ENCODE assay signal across 8 mouse cellular contexts in genomic region chr5:67696741-67697596, GRCm38 (mm10).
DNase-seq lines count a peak whose midpoint lies in the region; ATAC-seq and TF ChIP-seq lines count a peak whose summit lies in the region.

No protein-coding gene starts in this region.

- no peak overlapping the region for H3K27ac ChIP-seq in lung, embryonic 15.5 days
- peak overlapping the region; percentile 76 for H3K27ac ChIP-seq in neural tube, embryonic 15.5 days (replicated peaks)
- no peak overlapping the region for H3K27ac ChIP-seq in kidney, adult 2 months (ENCODE audit: insufficient read depth, low read depth, low read length)

- 26% methylated on average over 12 of the region's 12 CpGs for WGBS in lung, embryonic 15.5 days
- WGBS in neural tube, embryonic 15.5 days: 17% methylated on average over 12 of the region's 12 CpGs
- 49% methylated on average over 12 of the region's 12 CpGs for WGBS in kidney, adult 2 months

- intact Hi-C loops in heart, postnatal 10 days (cut with DNase I): no loop called here

- peaks cover 5% of the 10 kb centered on the region; the same call in 1 of the 2 replicates for H3K4me1 ChIP-seq in lung, embryonic 15.5 days
- peaks cover 13% of the 10 kb centered on the region for H3K4me1 ChIP-seq in neural tube, embryonic 15.5 days
- H3K4me1 ChIP-seq in kidney, adult 2 months (ENCODE audit: control insufficient read depth, insufficient read depth, low read length): no peaks in the 10 kb centered on the region

- DNase-seq in lung, postnatal 4 days: no peak
- peak; percentile 26 for DNase-seq in embryo, embryonic 10 days (ENCODE audit: low spot score)
- DNase-seq in heart, postnatal 10 days: peak; percentile 25
- no peak for DNase-seq in c-Kit-positive CD71-positive TER-119-positive erythroid progenitor cells, embryonic 14.5 days (ENCODE audit: low spot score)
- DNase-seq in urinary bladder, postnatal 4 days (ENCODE audit: low spot score in 2 of 2): no peak
- DNase-seq in kidney, adult 2 months: no peak

- peak; percentile 31; the same call in 1 of the 2 replicates for ATAC-seq in lung, embryonic 15.5 days (ENCODE audit: borderline replicate concordance, extremely low read depth, low FRiP score, low TSS enrichment)
- peak; percentile 81 for ATAC-seq in neural tube, embryonic 15.5 days (ENCODE audit: low FRiP score)

- TF ChIP-seq CTCF in kidney, adult 2 months (conservative IDR thresholded peaks at IDR 0.05; ENCODE audit: insufficient read depth, insufficient read length, low read depth, low read length): no peak

- no peak overlapping the region for H3K9ac ChIP-seq in lung, embryonic 15.5 days
- no peak overlapping the region for H3K9ac ChIP-seq in neural tube, embryonic 15.5 days (replicated peaks)

- H3K4me2 ChIP-seq in lung, embryonic 15.5 days: 0 out of 2 replicates have a peak overlapping the region, but pooled peaks have one; percentile 29
- H3K4me2 ChIP-seq in neural tube, embryonic 15.5 days: no peak overlapping the region

- H3K9me3 ChIP-seq in lung, embryonic 15.5 days: no peaks in the 10 kb centered on the region
- H3K9me3 ChIP-seq in neural tube, embryonic 15.5 days (replicated peaks): no peaks in the 10 kb centered on the region

- no peaks in the 10 kb centered on the region for H3K27me3 ChIP-seq in lung, embryonic 15.5 days
- H3K27me3 ChIP-seq in neural tube, embryonic 15.5 days (replicated peaks): no peaks in the 10 kb centered on the region
- no peaks in the 10 kb centered on the region for H3K27me3 ChIP-seq in kidney, adult 2 months (replicated peaks; ENCODE audit: control insufficient read depth, insufficient read depth, low read length)

- no peak for TF ChIP-seq POLR2A in kidney, adult 2 months (IDR thresholded peaks at IDR 0.05; ENCODE audit: low read depth, low read length)

- no peak overlapping the region for H3K4me3 ChIP-seq in lung, embryonic 15.5 days
- H3K4me3 ChIP-seq in neural tube, embryonic 15.5 days (replicated peaks): no peak overlapping the region
- no peak overlapping the region for H3K4me3 ChIP-seq in kidney, adult 2 months (ENCODE audit: insufficient read depth, low read depth, low read length)

- peaks cover 5% of the 10 kb centered on the region; the same call in 1 of the 2 replicates for H3K36me3 ChIP-seq in lung, embryonic 15.5 days
- H3K36me3 ChIP-seq in neural tube, embryonic 15.5 days: peaks cover 12% of the 10 kb centered on the region
- H3K36me3 ChIP-seq in kidney, adult 2 months (ENCODE audit: control insufficient read depth, insufficient read depth, low read length): peaks cover 1% of the 10 kb centered on the region; the same call in 1 of the 2 replicates

Comparison
In these comparisons a context has a peak if more than half of its experiments do, and no peak if none do; other contexts are left out.
1. DNase-seq: peak in embryo, embryonic 10 days (single experiment) and heart, postnatal 10 days (2 of 2); none in lung, postnatal 4 days (0 of 2), c-Kit-positive CD71-positive TER-119-positive erythroid progenitor cells, embryonic 14.5 days (single experiment), urinary bladder, postnatal 4 days (0 of 2) and kidney, adult 2 months (single experiment).